Comparison of ENCODE assay signal across 20 mouse cellular contexts in the genomic region with DNA sequence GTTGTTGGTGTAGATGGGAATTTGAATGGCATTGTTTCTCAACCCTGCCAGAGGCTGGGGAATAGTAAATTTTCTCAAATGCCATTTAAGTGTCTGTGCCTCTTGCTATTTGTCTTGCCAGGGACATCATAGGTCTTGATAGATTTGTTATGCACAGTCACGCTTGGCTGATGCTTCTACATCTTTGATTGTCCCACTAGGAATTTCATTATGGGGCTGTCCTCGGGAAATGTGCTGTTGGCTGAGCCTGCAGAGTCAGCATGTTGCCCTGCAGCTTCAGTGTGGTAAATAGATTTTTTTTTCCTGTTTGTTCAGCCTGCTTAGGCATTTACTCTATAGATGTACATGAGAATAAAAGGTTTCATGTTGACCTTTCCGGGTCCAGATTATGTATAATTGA.
DNase-seq lines count a peak whose midpoint lies in the region; ATAC-seq lines count a peak whose summit lies in the region.
"Had no signal": no experiment of that assay in that cellular context is flagged by ENCODE, and none has a peak within 500 bp of the region (broad histone marks: within the 10 kb centered on the region; RNA-seq: fewer than 3 reads in every experiment).

No protein-coding gene starts in this region.

- 24% methylated on average over 3 of the region's 3 CpGs for WGBS in hindbrain, embryonic 16.5 days
- 36% methylated on average over 3 of the region's 3 CpGs for WGBS in neural tube, embryonic 12.5 days

- peak; percentile 58 for ATAC-seq in hindbrain, embryonic 16.5 days
- peak; percentile 92 for ATAC-seq in neural tube, embryonic 12.5 days (ENCODE audit: low FRiP score, low read depth)
- ATAC-seq: forebrain, embryonic 13.5 days; intestine, postnatal 0 days had no signal

- H3K27ac ChIP-seq in hindbrain, embryonic 16.5 days (ENCODE audit: low read depth, low read length) = no peak overlapping the region
- no peak overlapping the region for H3K27ac ChIP-seq in neural tube, embryonic 12.5 days
- H3K27ac ChIP-seq: forebrain, embryonic 13.5 days had no signal

- peak; percentile 9 to 13 for DNase-seq in cerebellum, postnatal 10 days
- DNase-seq in cerebellum, adult 9-10 months = no peak
- peak; percentile 42 for DNase-seq in Muller cell, postnatal 12 days (ENCODE audit: inconsistent ontology term)
- no peak for DNase-seq in ovary, adult 18-20 months (ENCODE audit: low spot score)
- DNase-seq in layer of hippocampus, adult 9-10 months (ENCODE audit: low spot score) = no peak
- no peak for DNase-seq in heart, adult 11 months
- DNase-seq: adrenal gland, postnatal 10 days; cerebellum, adult 2 months; heart, adult 18-20 months; heart, postnatal 10 days; kidney, postnatal 4 days; left cerebral cortex, postnatal 4 days; liver; lung, postnatal 4 days had no signal

- no peaks in the 10 kb centered on the region for H3K9me3 ChIP-seq in hindbrain, embryonic 16.5 days (ENCODE audit: control insufficient read depth, low read length)
- no peaks in the 10 kb centered on the region for H3K9me3 ChIP-seq in neural tube, embryonic 12.5 days
- H3K9me3 ChIP-seq: forebrain, embryonic 13.5 days; heart, embryonic 12.5 days had no signal

- H3K4me2 ChIP-seq in hindbrain, embryonic 16.5 days (ENCODE audit: low read length) = no peak overlapping the region
- H3K4me2 ChIP-seq in neural tube, embryonic 12.5 days (replicated peaks) = no peak overlapping the region
- H3K4me2 ChIP-seq: forebrain, embryonic 13.5 days; heart, embryonic 12.5 days had no signal

- no peaks in the 10 kb centered on the region for H3K36me3 ChIP-seq in hindbrain, embryonic 16.5 days (ENCODE audit: control insufficient read depth, insufficient read depth, low read length)
- H3K36me3 ChIP-seq in neural tube, embryonic 12.5 days = no peaks in the 10 kb centered on the region
- H3K36me3 ChIP-seq: heart, embryonic 12.5 days had no signal

- H3K4me3 ChIP-seq in hindbrain, embryonic 16.5 days (ENCODE audit: low read length) = no peak overlapping the region
- no peak overlapping the region for H3K4me3 ChIP-seq in neural tube, embryonic 12.5 days
- H3K4me3 ChIP-seq: forebrain, embryonic 13.5 days; heart, embryonic 12.5 days; myocyte had no signal

- no peak overlapping the region for H3K9ac ChIP-seq in hindbrain, embryonic 16.5 days (ENCODE audit: low read depth, low read length)
- no peak overlapping the region for H3K9ac ChIP-seq in neural tube, embryonic 12.5 days
- H3K9ac ChIP-seq: forebrain, embryonic 13.5 days; heart, embryonic 12.5 days had no signal

- peaks cover 3% of the 10 kb centered on the region; the same call in 1 of the 2 replicates for H3K4me1 ChIP-seq in hindbrain, embryonic 16.5 days (ENCODE audit: control insufficient read depth, insufficient read depth, low read depth, low read length)
- 0 out of 2 replicates have a peak, but pooled peaks cover 6% of the 10 kb centered on the region for H3K4me1 ChIP-seq in neural tube, embryonic 12.5 days
- H3K4me1 ChIP-seq: forebrain, embryonic 13.5 days; heart, embryonic 12.5 days had no signal

- H3K27me3 ChIP-seq in hindbrain, embryonic 16.5 days (replicated peaks; ENCODE audit: control insufficient read depth, insufficient read depth, low read length) = no peaks in the 10 kb centered on the region
- H3K27me3 ChIP-seq in neural tube, embryonic 12.5 days (replicated peaks) = no peaks in the 10 kb centered on the region
- H3K27me3 ChIP-seq: forebrain, embryonic 13.5 days; heart, embryonic 12.5 days had no signal

Comparison
In these comparisons a context has a peak if more than half of its experiments do, and no peak if none do; other contexts are left out.
1. DNase-seq: peak in cerebellum, postnatal 10 days (2 of 2) and Muller cell, postnatal 12 days (single experiment); none in cerebellum, adult 9-10 months (single experiment), ovary, adult 18-20 months (single experiment), layer of hippocampus, adult 9-10 months (single experiment) and heart, adult 11 months (single experiment).